Mouse (Mus musculus) lung, postnatal 0 days (tissue): ENCODE results near the gene Fam186b.

ENCODE experiments used
- CTCF ChIP-seq: IDR thresholded peaks from 2 replicates; pipeline ENCODE4 v1.5.1; 2016; ENCODE audit warnings: antibody characterized with exemption, mild to moderate bottlenecking
- EP300 ChIP-seq: IDR thresholded peaks from 2 replicates; pipeline ENCODE4 v1.6.1; 2016; ENCODE audit warnings: antibody characterized with exemption, mild to moderate bottlenecking, control low read depth

DNA sequence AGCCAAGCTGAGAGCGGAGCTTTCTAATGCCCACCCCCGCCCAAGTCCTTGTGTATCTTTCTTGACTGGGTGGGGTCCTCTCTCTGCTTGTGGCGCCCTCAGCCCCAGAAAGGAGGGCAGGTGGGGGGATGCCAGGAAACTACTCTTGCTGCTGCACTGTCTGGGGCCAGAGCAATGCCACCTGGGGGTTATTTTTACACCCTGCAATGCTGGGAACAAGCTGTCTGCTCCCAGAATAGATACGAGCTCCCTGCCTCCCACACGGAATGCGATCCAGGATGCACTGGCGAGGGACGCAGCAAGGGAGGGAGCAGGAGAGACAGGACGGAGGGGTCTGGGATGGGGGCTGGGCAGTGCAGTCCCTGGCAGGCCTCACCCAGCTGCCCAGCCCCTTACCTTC is 46.7 kb downstream of the Fam186b start:
- TF ChIP-seq CTCF (no peak), EP300 (no peak)
